ENCODE assay signal across 10 mouse cellular contexts in the genomic region with DNA sequence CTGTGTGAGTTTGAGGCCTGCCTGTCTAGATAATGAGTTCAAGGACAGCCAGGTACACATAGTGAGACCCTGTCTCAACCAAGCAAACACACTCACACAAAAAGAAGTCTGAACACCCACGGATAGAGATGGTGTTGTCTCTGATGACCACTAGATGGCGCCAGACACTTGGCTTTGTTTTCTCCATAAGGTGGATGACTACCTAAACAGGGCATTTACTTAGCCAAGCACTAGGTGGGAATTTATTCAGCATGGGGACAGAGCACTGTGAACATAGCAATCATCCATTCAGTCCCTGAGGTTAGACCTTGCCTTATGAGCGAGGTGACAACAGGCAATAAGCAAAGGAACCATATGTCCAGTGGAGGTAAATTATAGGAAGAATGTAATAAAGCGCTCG. TPM values are rescaled to one million over a fixed set of nuclear protein-coding genes. Genes with fewer than 3 reads are reported as not detected.
A peak's percentile ranks its signal among the peaks of the same experiment; 100 is the strongest.
DNase-seq lines count a peak whose midpoint lies in the region; ATAC-seq and TF ChIP-seq lines count a peak whose summit lies in the region.
"Had no signal": no experiment of that assay in that cellular context is flagged by ENCODE, and none has a peak within 500 bp of the region (broad histone marks: within the 10 kb centered on the region; RNA-seq: fewer than 3 reads in every experiment).

No protein-coding gene starts in this region.

- no peaks in the 10 kb centered on the region for H3K9me3 ChIP-seq in hindbrain, embryonic 11.5 days (ENCODE audit: control insufficient read depth, low read length)
- H3K9me3 ChIP-seq in hindbrain, embryonic 12.5 days (replicated peaks) = no peaks in the 10 kb centered on the region
- no peaks in the 10 kb centered on the region; the same call in 1 of the 2 replicates for H3K9me3 ChIP-seq in forebrain, embryonic 13.5 days (replicated peaks)
- H3K9me3 ChIP-seq in midbrain, postnatal 0 days (ENCODE audit: low read length) = no peaks in the 10 kb centered on the region
- H3K9me3 ChIP-seq: lung, embryonic 15.5 days had no signal

- no peaks in the 10 kb centered on the region for H3K27me3 ChIP-seq in hindbrain, embryonic 11.5 days (ENCODE audit: control insufficient read depth, insufficient read depth, low read length)
- H3K27me3 ChIP-seq in hindbrain, embryonic 12.5 days = no peaks in the 10 kb centered on the region
- H3K27me3 ChIP-seq in forebrain, embryonic 13.5 days = no peaks in the 10 kb centered on the region
- no peaks in the 10 kb centered on the region for H3K27me3 ChIP-seq in midbrain, postnatal 0 days (ENCODE audit: insufficient read depth, low read length)
- H3K27me3 ChIP-seq: lung, embryonic 15.5 days had no signal

- H3K9ac ChIP-seq in hindbrain, embryonic 11.5 days (ENCODE audit: low read depth, low read length) = no peak overlapping the region
- no peak overlapping the region for H3K9ac ChIP-seq in hindbrain, embryonic 12.5 days
- no peak overlapping the region for H3K9ac ChIP-seq in forebrain, embryonic 13.5 days
- no peak overlapping the region for H3K9ac ChIP-seq in midbrain, postnatal 0 days (replicated peaks; ENCODE audit: low read length, poor library complexity, severe bottlenecking)
- H3K9ac ChIP-seq: lung, embryonic 15.5 days had no signal

- no peaks in the 10 kb centered on the region for H3K4me1 ChIP-seq in hindbrain, embryonic 11.5 days (replicated peaks; ENCODE audit: control insufficient read depth, insufficient read depth, low read length)
- peaks cover 11% of the 10 kb centered on the region for H3K4me1 ChIP-seq in hindbrain, embryonic 12.5 days
- H3K4me1 ChIP-seq in forebrain, embryonic 13.5 days = peaks cover 17% of the 10 kb centered on the region
- no peaks in the 10 kb centered on the region for H3K4me1 ChIP-seq in midbrain, postnatal 0 days (ENCODE audit: insufficient read depth, low read length)

- DNase-seq in hindbrain, embryonic 11.5 days (ENCODE audit: low spot score) = peak; percentile 78
- peak; percentile 86 for DNase-seq in ES-CJ7 (ENCODE audit: low read depth, low spot score)
- peak; percentile 68 for DNase-seq in c-Kit-positive CD71-negative TER-119-negative erythroid progenitor cells, embryonic 14.5 days (ENCODE audit: low read depth)
- DNase-seq in left cerebral cortex, postnatal 4 days = peak; percentile 48
- DNase-seq in midbrain, postnatal 0 days (ENCODE audit: low spot score) = peak; percentile 89
- DNase-seq in thymus, postnatal 25 days = peak; percentile 60

- H3K4me2 ChIP-seq in hindbrain, embryonic 11.5 days (replicated peaks; ENCODE audit: low read depth, low read length) = no peak overlapping the region
- H3K4me2 ChIP-seq in hindbrain, embryonic 12.5 days (replicated peaks) = no peak overlapping the region
- no peak overlapping the region for H3K4me2 ChIP-seq in forebrain, embryonic 13.5 days
- H3K4me2 ChIP-seq in midbrain, postnatal 0 days (ENCODE audit: low read depth, low read length, poor library complexity, severe bottlenecking) = no peak overlapping the region
- H3K4me2 ChIP-seq: lung, embryonic 15.5 days had no signal

- no peak overlapping the region for H3K4me3 ChIP-seq in hindbrain, embryonic 11.5 days (ENCODE audit: low read depth, low read length)
- H3K4me3 ChIP-seq in hindbrain, embryonic 12.5 days = no peak overlapping the region
- no peak overlapping the region for H3K4me3 ChIP-seq in forebrain, embryonic 13.5 days
- no peak overlapping the region for H3K4me3 ChIP-seq in midbrain, postnatal 0 days (ENCODE audit: low read depth, low read length)
- H3K4me3 ChIP-seq: erythroblast, embryonic 14.5 days; lung, embryonic 15.5 days had no signal

- WGBS in hindbrain, embryonic 11.5 days = 51% methylated on average over 5 of the region's 5 CpGs
- WGBS in hindbrain, embryonic 12.5 days = 50% methylated on average over 5 of the region's 5 CpGs
- 52% methylated on average over 5 of the region's 5 CpGs for WGBS in forebrain, embryonic 13.5 days
- 48% methylated on average over 5 of the region's 5 CpGs for WGBS in midbrain, postnatal 0 days

- H3K27ac ChIP-seq in hindbrain, embryonic 11.5 days (ENCODE audit: low read depth, low read length) = no peak overlapping the region
- H3K27ac ChIP-seq in hindbrain, embryonic 12.5 days = no peak overlapping the region
- no peak overlapping the region for H3K27ac ChIP-seq in forebrain, embryonic 13.5 days
- no peak overlapping the region for H3K27ac ChIP-seq in midbrain, postnatal 0 days (ENCODE audit: low read depth, low read length)
- H3K27ac ChIP-seq: lung, embryonic 15.5 days had no signal

- TF ChIP-seq CTCF in midbrain, postnatal 0 days (IDR thresholded peaks at IDR 0.05) = peak; percentile 100

- H3K36me3 ChIP-seq in hindbrain, embryonic 11.5 days (ENCODE audit: control insufficient read depth, insufficient read depth, low read length) = no peaks in the 10 kb centered on the region
- peaks cover 23% of the 10 kb centered on the region for H3K36me3 ChIP-seq in hindbrain, embryonic 12.5 days
- peaks cover 34% of the 10 kb centered on the region for H3K36me3 ChIP-seq in forebrain, embryonic 13.5 days (ENCODE audit: poor library complexity, severe bottlenecking)
- peaks cover 29% of the 10 kb centered on the region for H3K36me3 ChIP-seq in midbrain, postnatal 0 days (ENCODE audit: insufficient read depth, low read length)

- intact Hi-C loops in left cerebral cortex, postnatal 4 days (cut with DNase I) = loop anchor here (5.0 to 10.0 kb wide), 3 partner anchors 112 to 335 kb away; no protein-coding TSS in a partner anchor

- no peak for ATAC-seq in hindbrain, embryonic 11.5 days (ENCODE audit: low FRiP score)
- ATAC-seq in hindbrain, embryonic 12.5 days (ENCODE audit: low FRiP score) = no peak
- peak; percentile 44; the same call in 1 of the 2 replicates for ATAC-seq in forebrain, embryonic 13.5 days
- peak; percentile 45 for ATAC-seq in midbrain, postnatal 0 days (ENCODE audit: low FRiP score)

RNA-seq across cellular contexts. Expression of gene Cd276, which starts 15.4 kb away (rescaled TPM):
- polyA plus RNA-seq in hindbrain, embryonic 11.5 days (2014; fragmentation: Nextera tagmentation; extraction: Ambion mirVana) = 26.6 and 27.9 TPM in 2 replicates
- 45.9 and 48.9 TPM in 2 replicates for polyA plus RNA-seq in hindbrain, embryonic 12.5 days (2016; fragmentation: Nextera tagmentation; extraction: Ambion mirVana)
- polyA plus RNA-seq in forebrain, embryonic 13.5 days (2015; fragmentation: Nextera tagmentation; extraction: Ambion mirVana) = 23.0 and 28.3 TPM in 2 replicates
- 10 to 100 TPM; 30.4 to 36.3 TPM for total RNA-seq in left cerebral cortex, postnatal 4 days (2021)
- 23.2 and 25.5 TPM in 2 replicates for total RNA-seq in midbrain, postnatal 0 days (2014; rRNA removed)
- 19.3 and 21.5 TPM in 2 replicates for polyA plus RNA-seq in midbrain, postnatal 0 days (2015; fragmentation: Nextera tagmentation; extraction: Ambion mirVana)
- polyA plus RNA-seq: erythroblast, embryonic 14.5 days had no signal

RNA-seq across cellular contexts. Expression of gene Nptn, which starts 42.2 kb away (rescaled TPM):
- polyA plus RNA-seq in hindbrain, embryonic 11.5 days (2014; fragmentation: Nextera tagmentation; extraction: Ambion mirVana) = 70.4 and 75.4 TPM in 2 replicates
- 90.2 and 92.1 TPM in 2 replicates for polyA plus RNA-seq in hindbrain, embryonic 12.5 days (2016; fragmentation: Nextera tagmentation; extraction: Ambion mirVana)
- polyA plus RNA-seq in forebrain, embryonic 13.5 days (2015; fragmentation: Nextera tagmentation; extraction: Ambion mirVana) = 79.8 and 98.9 TPM in 2 replicates
- 100 to 1,000 TPM; 403 to 462 TPM for total RNA-seq in left cerebral cortex, postnatal 4 days (2021)
- 350 and 362 TPM in 2 replicates for total RNA-seq in midbrain, postnatal 0 days (2014; rRNA removed)
- 236 and 258 TPM in 2 replicates for polyA plus RNA-seq in midbrain, postnatal 0 days (2015; fragmentation: Nextera tagmentation; extraction: Ambion mirVana)

RNA-seq across cellular contexts. Expression of gene Insyn1, which starts 51.5 kb away (rescaled TPM):
- polyA plus RNA-seq in hindbrain, embryonic 11.5 days (2014; fragmentation: Nextera tagmentation; extraction: Ambion mirVana) = 2.3 and 2.6 TPM in 2 replicates
- polyA plus RNA-seq in hindbrain, embryonic 12.5 days (2016; fragmentation: Nextera tagmentation; extraction: Ambion mirVana) = 5.2 and 5.6 TPM in 2 replicates
- polyA plus RNA-seq in forebrain, embryonic 13.5 days (2015; fragmentation: Nextera tagmentation; extraction: Ambion mirVana) = 2.8 and 3.5 TPM in 2 replicates
- 10 to 100 TPM; 81.2 to 83.5 TPM for total RNA-seq in left cerebral cortex, postnatal 4 days (2021)
- total RNA-seq in midbrain, postnatal 0 days (2014; rRNA removed) = 118 and 131 TPM in 2 replicates
- 7.2 and 9.0 TPM in 2 replicates for polyA plus RNA-seq in midbrain, postnatal 0 days (2015; fragmentation: Nextera tagmentation; extraction: Ambion mirVana)
- polyA plus RNA-seq: erythroblast, embryonic 14.5 days had no signal

Comparison
In these comparisons a context has a peak if more than half of its experiments do, and no peak if none do; other contexts are left out.
1. ATAC-seq: peak in forebrain, embryonic 13.5 days (single experiment) and midbrain, postnatal 0 days (single experiment); none in hindbrain, embryonic 11.5 days (single experiment) and hindbrain, embryonic 12.5 days (single experiment).
2. Peak in every context shown above with its lines, with median percentiles within 50 percentile points of each other: DNase-seq.